Mouse (Mus musculus) frontal cortex, postnatal 10 days (tissue): ENCODE data around the gene Piwil4.
A peak's percentile ranks its signal among the peaks of the same experiment; 100 is the strongest.
"Not testable (repeated sequence)": the region's sequence is repeated elsewhere in the genome, so short reads cannot be mapped to it uniquely, and the experiment has no call there.

ENCODE experiments used
- DNase-seq, 2 experiments: peaks; one replicate each; pipeline ENCODE4 v3.0.0; 2022; ENCODE audit warnings: low spot score in 2 of 2, mixed read lengths in 1 of 2

Piwil4 gene

DNA sequence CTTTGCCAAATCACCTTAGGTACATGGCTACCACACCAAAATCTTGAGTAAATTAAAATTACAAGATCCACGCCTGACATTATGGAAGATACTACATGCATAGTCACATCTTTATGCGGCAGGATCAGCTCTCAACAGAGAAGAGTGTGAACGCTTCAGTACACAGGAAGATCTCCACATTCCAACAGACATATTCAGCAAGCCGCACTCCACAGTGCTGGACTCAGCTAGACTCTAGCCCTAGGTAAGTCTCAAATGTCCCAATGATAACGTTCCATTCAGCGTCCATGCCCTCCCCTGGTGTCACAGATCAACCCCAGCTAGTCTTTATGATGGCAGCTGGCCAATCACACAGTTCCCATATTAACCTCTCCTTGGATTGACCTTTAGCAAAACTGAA, 14.5 kb downstream of the Piwil4 start:
- DNase-seq: no peak

DNA sequence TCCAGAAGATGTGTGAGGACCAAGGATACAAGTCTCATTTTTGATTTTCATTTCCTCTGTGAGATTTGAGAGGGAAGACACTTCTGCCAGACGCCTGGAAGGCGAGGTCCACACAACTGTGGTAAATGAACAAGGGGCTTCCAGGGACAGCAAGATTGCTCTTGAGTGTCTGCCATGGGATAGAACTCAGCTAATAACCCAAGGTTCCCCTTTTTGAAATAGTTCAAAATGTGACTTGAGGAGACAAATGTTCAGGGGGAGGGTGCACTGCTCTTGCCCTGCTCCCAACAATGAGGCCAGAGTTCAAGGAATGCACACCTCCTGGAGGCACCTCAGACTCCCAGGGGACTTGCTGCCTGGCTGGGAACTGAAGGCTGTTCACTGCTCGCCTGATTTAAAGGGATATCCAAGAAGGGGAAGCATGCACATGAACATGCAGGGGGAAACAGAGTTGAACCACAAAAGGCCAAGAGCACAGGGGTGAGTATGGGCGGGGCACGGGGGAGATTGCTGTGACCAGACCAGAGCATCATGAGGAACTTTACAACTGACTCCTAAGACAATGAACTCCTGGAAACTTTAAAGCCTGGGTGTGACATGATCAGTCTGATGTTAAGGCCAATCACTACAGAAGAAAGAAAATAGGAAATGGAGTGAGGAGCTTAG, 15.6 kb downstream of the Piwil4 start:
- no peak for DNase-seq

DNA sequence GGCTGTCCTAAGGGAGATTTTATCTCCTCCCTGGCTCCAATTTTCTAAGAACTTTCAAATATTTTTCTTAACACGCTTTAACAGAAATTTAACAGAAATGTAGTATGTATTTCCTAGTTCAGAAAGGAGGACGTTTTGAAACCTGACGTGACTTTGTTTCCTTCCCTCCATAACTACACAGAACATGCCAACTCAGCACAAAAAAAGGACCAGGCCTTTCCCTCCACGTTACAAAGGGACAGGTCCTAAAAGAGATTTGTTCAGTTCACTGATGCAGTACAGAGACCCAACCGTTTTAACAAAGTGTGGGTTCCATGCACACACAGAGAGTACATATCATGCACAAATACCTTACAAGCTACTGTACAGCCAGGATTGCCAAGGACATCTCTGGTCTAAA, 18.9 kb downstream of the Piwil4 start:
- no peak for DNase-seq

DNA sequence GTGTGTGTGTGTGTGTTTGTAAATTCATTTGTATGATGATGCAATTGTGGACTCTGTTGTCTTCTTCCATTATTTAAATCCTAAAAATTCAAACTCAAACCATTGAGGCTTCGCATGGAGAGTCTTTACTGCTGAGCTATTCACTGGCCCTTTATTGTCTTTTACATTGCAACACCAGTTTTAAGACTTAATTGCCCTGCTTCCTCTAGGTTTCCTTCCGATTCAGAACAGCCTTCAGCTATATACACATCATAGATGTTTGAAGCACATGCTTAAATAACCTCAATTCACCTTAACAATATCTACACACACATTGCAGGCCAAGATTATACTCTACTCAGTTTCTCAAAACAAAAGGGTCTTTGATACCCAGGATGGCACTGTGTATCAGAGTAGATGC, 20.1 kb downstream of the Piwil4 start:
- DNase-seq: no peak

DNA sequence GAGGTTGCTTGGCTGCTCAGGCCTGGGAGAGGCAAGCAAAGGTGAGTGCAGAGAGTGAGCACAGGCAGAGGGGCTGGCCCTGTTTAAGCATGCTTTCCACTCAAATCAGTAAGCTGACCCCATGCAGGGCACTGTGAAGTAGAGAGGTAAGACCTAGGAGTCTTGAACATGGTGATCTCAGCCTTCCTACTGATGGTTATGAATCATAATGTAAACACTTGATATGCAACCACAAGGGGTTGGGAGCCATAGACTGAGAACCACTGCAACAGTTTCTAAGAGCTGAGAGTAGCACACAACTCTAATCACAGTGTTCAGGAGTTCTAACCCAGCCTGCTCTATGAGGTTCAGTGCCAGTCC, 22.2 kb downstream of the Piwil4 start:
- no peak for DNase-seq

DNA sequence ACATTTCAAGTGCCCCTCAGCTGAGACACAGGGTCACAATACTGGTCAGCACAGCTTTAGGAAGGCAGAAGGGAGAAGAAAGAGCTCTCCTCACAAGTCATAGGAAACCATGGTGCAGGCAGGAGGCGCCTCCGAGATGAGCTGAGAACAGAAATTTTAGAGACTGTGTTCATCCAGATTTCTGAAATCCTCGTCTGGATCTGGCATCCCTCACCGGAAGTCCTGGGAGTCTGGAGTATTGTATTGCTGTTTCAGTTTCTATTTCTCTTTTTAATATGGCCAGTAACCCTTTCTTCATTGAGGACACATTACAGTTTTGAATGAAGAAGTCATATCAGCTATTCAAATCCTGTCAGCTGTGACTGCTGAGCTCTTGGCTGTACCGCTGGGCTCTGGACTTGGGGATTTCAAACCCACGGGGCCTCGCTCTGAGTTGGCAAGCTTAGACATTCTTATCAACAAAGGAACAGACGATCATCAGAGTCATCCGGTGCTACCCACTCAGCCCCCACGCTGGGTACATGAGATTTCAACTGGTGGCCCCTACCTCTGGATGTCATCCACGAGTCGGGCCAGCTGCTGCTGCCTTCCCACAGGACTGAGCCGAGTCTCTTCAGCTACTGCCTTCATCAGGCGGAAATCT, 22.7 kb downstream of the Piwil4 start:
- DNase-seq: no peak

DNA sequence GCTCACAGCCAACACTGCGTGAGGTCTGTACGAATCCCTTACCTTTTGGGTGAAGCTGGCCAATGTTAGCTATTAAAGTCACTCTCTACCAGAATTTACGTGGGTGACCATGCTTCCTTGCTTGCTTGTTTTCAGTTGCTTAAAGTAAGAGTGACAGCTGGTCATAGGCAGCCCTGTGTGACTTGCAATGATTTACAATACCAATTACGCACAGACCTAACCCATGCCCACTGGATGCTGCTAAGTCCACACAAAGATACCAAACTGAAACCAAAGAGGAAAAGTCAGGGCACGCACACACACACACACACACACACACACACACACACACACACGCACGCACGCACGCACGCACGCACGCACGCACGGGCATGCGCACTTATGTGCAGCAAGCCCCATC, 25.3 kb downstream of the Piwil4 start:
- DNase-seq: no peak

DNA sequence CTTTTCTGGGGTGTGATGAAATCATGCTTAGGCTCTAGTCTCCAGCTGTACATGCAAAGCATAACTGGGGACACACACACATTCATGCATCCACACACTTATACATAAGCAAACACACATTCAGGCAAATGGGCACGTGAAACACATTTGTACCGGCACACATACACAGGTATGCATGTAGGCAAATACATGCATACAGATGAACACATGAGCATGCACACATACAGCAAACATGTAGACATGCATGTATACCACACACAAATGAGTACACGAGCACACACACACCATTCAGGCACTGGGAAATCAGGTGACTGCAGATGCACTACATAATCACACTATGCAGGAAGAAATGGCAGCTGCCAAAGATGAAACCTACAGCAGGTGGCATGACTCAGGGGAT, 29.6 kb downstream of the Piwil4 start:
- no peak for DNase-seq

DNA sequence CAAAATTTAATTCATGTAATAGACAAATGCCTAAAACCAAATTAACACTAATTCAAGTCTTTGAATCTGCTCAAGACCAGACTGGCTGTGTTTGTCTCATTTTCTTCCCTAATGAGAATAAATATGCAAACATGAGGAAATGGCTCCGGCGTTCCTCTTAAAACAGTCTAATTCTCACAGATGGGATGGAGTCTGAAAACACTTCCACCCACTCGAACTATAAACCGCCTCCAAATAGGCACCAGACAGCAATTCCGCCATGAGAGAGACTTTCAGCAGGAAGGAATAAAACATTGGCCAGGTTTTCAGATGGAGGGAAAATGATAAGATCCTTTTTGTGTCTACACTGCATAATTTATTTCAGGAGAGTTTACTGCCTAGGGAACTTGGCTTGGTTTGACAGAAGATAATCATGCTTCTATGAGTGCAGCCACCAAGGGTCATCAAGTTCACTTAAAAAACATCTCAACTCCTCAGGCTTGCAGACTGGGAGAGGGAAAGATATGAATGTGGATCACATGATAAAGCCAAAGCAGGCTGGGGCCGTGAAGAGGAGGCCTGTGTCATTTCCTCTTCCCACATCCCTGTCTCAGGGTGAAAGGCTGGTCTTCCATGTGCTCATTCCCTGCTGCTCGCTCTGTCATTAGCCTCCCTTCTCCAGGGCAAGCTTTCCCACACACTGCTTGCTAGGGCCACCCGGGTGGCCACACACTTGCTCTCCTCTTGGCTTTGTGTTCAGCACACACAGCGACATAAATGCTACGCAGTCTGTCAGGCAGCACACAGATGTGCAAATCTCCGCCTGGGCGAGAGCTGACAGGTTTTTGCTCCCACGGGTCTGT, 35.0 kb downstream of the Piwil4 start:
- no peak for DNase-seq

DNA sequence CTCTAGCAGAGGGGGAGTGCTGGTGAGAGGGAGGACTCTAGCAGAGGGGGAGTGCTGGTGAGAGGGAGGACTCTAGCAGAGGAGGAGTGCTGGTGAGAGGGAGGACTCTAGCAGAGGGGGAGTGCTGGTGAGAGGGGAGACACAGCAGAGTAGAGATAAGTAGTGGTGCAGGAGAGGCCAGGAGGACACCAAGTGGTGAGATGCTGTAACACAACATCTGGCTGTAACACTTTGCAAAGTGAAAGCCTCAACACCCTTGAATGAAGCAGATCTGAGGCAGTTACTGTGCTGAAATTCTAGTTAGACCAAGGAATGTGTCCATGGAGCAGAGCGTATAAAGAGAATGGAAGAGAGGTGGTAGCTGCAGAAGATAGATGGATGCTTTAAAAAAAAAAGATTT, 39.7 kb downstream of the Piwil4 start:
- DNase-seq: not testable (repeated sequence)

DNA sequence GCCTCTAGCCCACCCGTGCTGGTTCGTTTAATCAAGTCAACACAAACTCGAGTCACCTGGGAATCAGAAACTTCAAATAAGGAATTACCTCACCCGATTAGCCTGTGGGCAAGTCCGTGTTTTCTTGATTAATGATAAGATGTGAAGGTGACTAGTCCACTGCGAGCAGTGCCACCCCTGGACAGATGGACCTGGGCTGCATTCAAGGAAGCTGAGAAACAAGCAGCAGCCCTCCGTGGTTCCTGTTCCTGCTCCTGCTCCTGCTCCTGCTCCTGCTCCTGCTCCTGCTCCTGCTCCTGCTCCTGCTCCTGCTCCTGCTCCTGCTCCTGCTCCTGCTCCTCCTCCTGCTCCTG, 41.3 kb downstream of the Piwil4 start:
- DNase-seq: no peak

DNA sequence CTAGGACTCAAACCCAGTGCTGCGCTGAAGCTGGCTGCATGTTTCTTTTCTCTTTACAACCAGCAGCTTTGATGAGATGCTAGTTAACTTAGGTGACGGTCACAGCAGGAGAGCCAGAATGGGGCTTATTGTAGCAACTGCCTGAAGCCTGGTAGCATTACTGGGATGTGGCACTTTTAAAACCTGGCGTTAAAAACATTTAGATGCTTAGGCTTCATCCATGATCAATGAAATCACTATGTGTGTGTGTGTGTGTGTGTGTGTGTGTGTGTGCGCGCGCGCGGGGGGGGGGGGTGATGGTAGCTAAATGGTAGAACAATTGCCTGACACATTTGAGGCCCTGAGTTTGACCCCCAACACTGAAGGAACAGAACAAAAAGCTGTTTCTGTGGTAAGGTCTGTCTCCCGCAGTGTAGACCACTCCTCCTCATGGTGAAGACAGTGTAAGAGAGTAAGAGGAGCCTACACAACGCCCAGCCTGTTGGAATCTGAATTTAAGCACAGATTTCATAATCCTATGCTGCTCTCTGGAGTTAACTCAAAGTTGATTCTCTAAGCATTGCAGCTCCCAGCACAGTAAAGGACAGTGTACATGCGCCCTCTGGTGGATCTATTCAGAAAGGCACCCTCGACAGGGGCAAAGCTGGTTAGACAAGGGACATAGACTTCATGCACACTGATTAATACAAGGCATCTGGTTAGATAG, 41.8 kb downstream of the Piwil4 start:
- peak; percentile 75 to 89 for DNase-seq

DNA sequence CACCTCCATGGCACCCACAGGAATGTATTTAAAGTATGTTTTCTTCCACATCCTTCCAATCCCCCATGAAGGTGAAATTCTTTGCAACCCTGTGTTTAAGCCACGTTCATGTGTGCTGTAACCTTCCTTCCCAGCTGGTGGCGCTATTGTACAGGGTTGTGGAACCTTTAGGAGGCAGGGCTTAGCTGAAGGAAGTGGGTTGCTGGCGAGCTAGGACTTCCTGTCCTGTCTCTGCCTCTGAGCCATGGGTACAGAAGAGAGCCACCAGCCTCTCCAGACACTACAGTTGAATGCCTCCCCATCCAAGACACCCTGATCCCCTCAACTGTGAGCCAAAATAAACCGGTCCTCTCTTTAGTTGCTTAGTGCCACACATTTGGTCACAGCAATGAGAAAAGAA, 42.6 kb downstream of the Piwil4 start:
- DNase-seq: no peak

DNA sequence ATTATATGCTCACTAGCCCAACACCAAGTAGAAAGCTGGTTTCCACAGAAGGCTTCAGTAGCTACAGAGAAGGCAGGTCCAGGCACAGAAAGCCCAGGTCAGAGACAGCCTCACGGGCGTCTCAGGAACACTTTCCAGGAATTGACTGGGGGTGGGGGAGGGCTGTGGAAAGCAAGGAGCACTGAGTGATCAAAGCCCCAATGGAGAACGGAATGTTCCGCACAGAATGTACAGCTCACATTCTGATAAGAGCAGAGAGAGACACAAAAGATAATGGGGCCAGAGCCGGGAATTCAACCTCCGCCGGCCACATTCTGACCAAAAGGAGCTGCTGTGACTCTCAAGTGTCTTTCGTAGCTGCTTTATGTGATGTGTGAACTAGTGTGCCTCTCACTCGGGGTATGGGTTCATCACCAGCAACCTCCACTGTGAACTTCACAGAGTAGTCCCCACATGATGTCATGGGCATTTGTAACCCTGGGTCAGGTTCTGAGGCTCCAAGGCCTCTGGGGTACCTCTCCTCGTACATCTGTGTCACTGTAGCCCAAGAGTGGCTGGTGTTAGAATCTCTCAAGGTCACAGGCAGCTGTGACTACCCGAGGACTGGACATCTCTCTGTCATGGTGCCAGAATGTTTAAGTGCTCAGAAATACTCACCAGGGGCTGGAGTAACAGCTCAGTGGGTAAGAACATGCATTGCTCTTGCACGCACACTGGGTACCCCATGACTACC, 51.0 kb downstream of the Piwil4 start:
- no peak for DNase-seq

DNA sequence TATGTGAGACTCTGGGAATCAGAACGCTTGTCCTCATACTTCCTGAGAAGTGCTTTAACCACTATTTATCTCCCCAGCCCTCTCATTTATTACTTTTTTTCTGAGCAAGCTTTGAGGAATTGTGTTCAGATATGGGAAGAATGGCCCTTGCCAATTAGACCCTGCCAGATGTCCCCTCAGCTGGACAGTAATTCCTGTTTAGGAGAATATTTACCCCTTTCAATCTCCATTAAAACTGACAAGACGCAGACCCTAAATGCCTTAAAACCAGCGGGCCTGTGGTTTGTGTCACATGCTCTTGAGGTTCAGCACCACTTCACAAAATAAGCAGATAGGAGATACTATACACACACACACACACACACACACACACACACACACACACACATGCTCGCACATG, 56.2 kb downstream of the Piwil4 start:
- DNase-seq: no peak

DNA sequence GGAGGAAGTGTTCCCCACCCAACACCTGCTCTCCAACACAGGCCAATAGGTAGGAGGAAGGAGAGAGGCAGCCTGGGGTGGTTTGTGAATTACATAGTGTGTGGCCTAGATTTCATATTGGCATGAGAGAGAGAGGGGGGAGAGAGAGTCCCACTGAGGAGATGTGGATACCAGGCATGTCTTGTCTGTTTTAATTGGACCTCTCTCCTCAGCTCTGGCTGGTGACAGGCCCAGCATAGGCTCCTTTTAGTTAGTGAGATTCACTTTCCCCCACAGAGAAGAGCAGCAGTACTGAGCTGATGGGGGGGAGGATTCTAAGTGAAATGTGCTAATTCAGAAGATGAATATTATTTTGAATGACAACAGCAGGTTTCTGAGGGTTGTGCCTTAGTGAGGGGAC, 57.8 kb downstream of the Piwil4 start:
- no peak for DNase-seq

DNA sequence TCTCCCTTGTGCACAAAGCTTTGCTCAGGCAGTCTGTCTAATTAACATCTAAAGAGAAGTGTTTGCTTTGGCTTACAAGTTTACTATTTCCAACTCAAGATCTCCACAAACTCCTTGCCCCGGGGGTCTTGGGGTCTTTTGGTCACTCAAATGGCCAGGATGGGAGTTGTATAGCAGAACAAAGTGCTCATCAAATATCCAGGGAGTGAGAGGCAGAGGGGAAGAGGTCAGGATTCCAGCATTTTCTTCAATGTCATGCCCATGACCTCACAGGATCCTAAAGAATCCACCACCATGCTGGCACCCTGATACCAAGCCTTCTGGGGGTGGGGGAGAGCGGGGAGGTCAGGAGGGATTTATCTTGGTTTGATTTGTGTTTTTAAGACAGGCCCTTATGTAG, 59.9 kb downstream of the Piwil4 start:
- no peak for DNase-seq

DNA sequence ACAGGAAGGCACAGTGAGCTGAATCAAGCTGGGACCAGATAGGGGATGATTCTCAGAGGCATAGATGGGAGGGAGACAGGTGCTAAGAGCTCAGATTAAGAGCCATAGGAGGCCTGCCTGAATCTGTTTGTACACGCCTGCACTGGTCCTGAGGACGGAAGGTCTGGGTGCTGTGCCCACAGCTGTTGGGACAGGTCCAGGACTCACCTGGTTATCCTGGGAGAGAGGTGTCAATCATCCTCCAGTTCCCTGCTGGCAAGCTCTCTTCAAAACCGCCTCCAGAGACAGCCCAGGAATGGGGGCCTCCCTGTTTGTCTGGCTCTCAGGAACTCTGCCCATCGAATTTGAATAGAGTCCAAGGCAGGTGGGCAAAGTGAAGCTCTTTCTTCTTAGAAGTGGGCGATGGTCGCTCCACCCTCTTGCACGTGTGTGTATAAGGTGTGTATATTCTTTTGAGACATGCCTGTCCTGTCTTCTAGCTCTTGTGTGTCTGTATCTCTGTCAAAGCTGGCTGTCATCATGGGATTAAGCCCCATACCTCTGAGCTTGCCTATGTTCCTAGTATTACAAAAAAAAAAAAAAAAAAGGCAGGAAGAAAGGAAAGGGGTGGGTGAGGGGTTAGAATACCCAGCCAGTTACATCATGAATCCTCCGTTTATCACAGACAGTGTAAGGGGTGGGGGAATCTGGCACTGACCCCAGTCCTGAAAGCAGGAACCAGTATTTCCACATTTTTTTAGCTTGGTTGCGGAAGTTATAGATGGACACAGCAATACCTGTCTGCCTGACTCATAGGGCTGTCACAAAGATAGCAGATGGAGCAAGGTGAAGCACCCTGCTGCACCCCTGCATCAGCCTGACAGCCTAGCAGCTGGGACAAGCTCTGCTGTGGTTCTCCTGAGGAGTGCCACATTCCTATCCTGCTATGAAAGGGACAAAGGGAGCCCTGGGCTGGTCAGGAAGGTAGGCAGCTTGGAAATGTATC, 64.5 kb downstream of the Piwil4 start:
- no peak for DNase-seq

DNA sequence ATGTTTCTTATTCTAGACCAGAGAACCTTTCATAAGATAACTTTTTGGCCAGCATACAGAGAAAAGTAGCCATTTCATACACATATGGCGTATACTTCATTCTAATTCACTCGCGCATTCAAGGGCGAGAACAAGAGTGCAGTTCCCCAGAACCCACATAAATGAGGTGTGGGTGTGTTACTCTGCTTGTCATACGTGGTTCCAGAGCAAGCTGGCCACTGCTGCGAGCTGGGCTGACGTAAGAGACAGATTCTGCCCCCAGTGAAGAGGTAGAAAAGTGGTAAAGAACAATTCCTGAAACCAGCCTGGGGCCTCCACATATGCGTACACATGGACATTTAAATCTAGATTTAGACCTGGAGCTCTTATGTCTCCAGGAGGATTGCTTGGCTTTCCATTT, 66.0 kb downstream of the Piwil4 start:
- no peak for DNase-seq

DNA sequence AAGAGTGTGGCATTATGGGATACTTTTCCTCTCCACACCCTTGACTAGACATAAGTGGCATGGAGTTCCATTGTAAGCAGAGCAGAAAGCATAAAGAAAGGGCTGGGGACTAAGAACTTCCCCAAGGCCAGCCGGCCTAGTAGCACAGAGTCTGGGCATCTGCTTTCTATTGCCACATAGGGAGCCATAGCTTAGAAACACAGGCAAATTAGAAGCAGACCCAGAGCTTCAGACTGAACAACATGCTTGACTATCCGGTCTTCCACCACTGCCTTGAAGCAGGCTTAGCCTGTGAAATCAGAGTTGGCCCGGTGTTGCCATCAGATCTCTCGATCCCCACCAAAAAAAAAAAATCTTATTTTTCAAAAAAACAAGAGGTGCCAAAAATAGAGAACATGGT, 67.4 kb downstream of the Piwil4 start:
- no peak for DNase-seq

DNA sequence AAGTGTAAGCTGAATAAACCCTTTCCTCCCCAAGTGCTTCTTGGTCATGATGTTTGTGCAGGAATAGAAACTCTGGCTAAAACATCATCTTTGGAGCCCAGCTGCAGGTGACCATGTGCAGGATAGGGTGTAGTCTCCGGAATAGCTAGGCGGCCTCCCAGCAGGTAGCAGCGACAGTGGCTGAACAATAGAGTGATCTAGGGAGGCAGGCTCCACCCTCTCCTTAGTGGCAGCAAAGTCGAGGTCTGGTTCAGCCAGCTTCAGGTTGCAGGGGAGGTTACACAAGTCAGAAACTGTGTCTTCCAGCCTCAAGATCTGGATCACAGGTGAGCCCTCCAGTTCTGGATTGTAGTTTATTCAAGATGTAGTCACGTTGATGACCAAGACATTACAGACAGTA, 68.6 kb downstream of the Piwil4 start:
- not testable (repeated sequence) for DNase-seq
